Mouse (Mus musculus) hindbrain, embryonic 15.5 days (tissue): ENCODE data around the gene Robo2. TPM values are rescaled to one million over a fixed set of nuclear protein-coding genes. Genes with fewer than 3 reads are reported as not detected.
A peak's percentile ranks its signal among the peaks of the same experiment; 100 is the strongest.
"Not testable (repeated sequence)": the region's sequence is repeated elsewhere in the genome, so short reads cannot be mapped to it uniquely, and the experiment has no call there.

Source experiments
- ATAC-seq: fragments of 200-750 bp; cut with Nextera tagmentation; 2 replicates; pipeline ENCODE4 v1.8.0; 2017; ENCODE audit warnings: low read depth, moderate number of reproducible peaks, moderate TSS enrichment; ENCODE audit not compliant: low FRiP score
- H3K27ac ChIP-seq: fragments of 300-500 bp; sonication (generic); replicated peaks from 2 replicates; pipeline ENCODE4 v1.5.1; 2015; ENCODE audit warnings: mild to moderate bottlenecking, inconsistent platforms
- H3K27me3 ChIP-seq: fragments of 300-500 bp; sonication (generic); 2 replicates; pipeline ENCODE4 v1.6.1; 2015; ENCODE audit warnings: control low read depth, inconsistent platforms
- H3K36me3 ChIP-seq: fragments of 300-500 bp; sonication (generic); 2 replicates; pipeline ENCODE4 v1.6.1; 2015; ENCODE audit warnings: control low read depth, inconsistent platforms
- H3K4me1 ChIP-seq: fragments of 300-500 bp; sonication (generic); replicated peaks from 2 replicates; pipeline ENCODE4 v1.6.1; 2015; ENCODE audit warnings: control low read depth, inconsistent platforms
- H3K4me2 ChIP-seq: fragments of 300-500 bp; sonication (generic); 2 replicates; pipeline ENCODE4 v1.6.1; 2015; ENCODE audit warnings: moderate library complexity, mild to moderate bottlenecking, inconsistent platforms
- H3K4me3 ChIP-seq: fragments of 300-500 bp; sonication (generic); 2 replicates; pipeline ENCODE4 v1.5.1; 2015; ENCODE audit warnings: mild to moderate bottlenecking, inconsistent platforms
- H3K9ac ChIP-seq: fragments of 300-500 bp; sonication (generic); 2 replicates; pipeline ENCODE4 v1.6.1; 2015; ENCODE audit warnings: inconsistent platforms
- H3K9me3 ChIP-seq: fragments of 300-500 bp; sonication (generic); 2 replicates; pipeline ENCODE4 v1.6.1; 2016; ENCODE audit warnings: control low read depth, inconsistent platforms
- WGBS: fragments of 180-500 bp; shearing (Covaris S2); methylation state at CpG from one replicate; pipeline ENCODE4 v1.1.7; 2015; 5-methylcytosine and 5-hydroxymethylcytosine counted together
- polyA plus RNA-seq: library from polyadenylated mRNA; unstranded; fragments of >200 nt; fragmentation: Nextera tagmentation; extraction: Ambion mirVana; gene quantifications from 2 replicates; pipeline ENCODE4 v1.2.1, GENCODE M21; 2015

Gene Robo2
- polyA plus RNA-seq, 1 experiment from 2014 or later, result 81.3 TPM

DNA sequence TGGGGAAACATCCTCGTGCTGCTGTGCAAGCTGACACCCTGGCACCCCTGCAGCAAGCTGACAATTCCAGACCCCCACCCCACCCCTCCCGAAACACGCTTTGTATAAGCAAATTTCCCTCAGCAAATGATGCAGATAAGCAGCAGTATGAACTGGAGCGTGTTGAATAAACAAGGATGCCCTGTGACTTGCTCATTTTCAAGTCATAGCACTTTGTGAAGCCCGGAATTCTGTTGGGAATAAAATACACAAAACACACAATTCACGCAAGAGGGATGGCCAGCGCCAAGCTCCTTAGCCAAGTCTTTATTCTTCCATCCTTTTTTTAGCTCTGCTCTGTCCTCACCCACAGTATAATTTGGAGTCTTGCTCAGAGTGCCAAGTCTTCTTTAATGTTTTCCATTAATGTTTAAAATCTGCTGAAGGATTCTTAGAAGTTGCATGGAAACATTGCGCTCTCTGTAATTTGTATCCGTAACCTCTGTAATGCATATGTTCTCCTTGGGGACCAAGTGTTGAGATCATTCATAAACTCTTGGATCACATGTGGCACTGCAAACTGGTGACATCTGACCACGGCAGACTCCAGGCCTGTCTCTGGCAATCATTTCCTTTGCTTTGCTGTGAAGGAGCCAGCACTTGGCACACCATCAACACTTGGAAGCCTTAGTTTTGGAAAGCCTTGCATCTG lies 356.4 kb downstream of the Robo2 start:
- Histone ChIP-seq H3K9me3 (no peaks in the 10 kb centered on the region), H3K27ac (peak overlapping the region; percentile 25; the same call in 1 of the 2 replicates), H3K4me3 (no peak overlapping the region), H3K27me3 (no peaks in the 10 kb centered on the region), H3K4me2 (peak overlapping the region; percentile 20), H3K4me1 (peaks cover 17% of the 10 kb centered on the region), H3K36me3 (no peaks in the 10 kb centered on the region), H3K9ac (no peak overlapping the region)
- peak; percentile 79 for ATAC-seq
- WGBS, result 45% methylated on average over 10 of the region's 10 CpGs

DNA sequence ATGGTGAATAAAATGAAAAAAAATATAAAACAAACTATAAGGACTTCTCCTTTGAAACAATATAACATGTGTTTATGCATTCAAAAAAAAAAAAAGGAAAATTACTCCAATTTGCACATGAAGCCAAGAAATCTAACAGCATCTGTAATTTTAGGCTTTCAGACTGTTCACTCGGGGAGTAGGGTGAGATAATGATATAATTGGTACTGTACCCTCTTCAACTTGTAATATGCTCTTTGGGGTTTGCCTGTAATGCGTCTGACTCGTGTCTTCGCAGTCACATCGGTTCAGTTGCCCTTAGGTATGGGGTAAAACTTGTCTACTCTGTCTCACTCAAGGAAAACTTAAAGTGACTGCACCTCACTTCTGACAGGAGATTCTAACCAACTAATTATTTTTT lies 362.2 kb downstream of the Robo2 start:
- H3K27ac ChIP-seq, result no peak overlapping the region
- ATAC-seq, result no peak
- 69% methylated on average over 5 of the region's 5 CpGs for WGBS
- no peak overlapping the region for H3K9ac ChIP-seq
- H3K36me3 ChIP-seq, result no peaks in the 10 kb centered on the region
- no peaks in the 10 kb centered on the region for H3K27me3 ChIP-seq
- H3K4me3 ChIP-seq, result no peak overlapping the region
- H3K9me3 ChIP-seq, result no peaks in the 10 kb centered on the region
- H3K4me1 ChIP-seq, result 0 out of 2 replicates have a peak, but pooled peaks cover 6% of the 10 kb centered on the region
- H3K4me2 ChIP-seq, result no peak overlapping the region

DNA sequence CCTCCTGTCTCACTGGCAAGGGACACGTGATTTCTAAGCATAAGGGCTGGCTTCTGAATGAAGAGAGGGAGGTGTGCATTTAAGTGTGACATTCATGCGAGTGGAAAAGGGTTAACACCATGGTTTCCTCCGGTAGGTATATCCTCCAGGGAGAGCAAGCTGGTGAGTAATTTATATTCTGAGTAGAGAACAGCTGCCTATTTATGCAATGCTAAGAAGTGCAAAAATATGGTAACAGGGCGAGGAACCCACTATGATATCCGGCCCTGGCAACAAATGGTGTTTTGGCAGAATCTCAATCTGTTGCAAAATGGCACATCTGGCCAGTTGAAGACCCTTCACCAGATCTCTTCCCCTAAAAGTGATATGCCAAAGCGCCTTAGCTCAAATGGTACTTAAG lies 362.6 kb downstream of the Robo2 start:
- H3K27ac ChIP-seq, result no peak overlapping the region
- H3K27me3 ChIP-seq, result no peaks in the 10 kb centered on the region
- no peak overlapping the region for H3K4me2 ChIP-seq
- 52% methylated on average over 6 of the region's 6 CpGs for WGBS
- 0 out of 2 replicates have a peak, but pooled peaks cover 2% of the 10 kb centered on the region for H3K4me1 ChIP-seq
- no peak overlapping the region for H3K9ac ChIP-seq
- ATAC-seq, result no peak
- H3K4me3 ChIP-seq, result no peak overlapping the region
- no peaks in the 10 kb centered on the region for H3K36me3 ChIP-seq
- no peaks in the 10 kb centered on the region for H3K9me3 ChIP-seq

DNA sequence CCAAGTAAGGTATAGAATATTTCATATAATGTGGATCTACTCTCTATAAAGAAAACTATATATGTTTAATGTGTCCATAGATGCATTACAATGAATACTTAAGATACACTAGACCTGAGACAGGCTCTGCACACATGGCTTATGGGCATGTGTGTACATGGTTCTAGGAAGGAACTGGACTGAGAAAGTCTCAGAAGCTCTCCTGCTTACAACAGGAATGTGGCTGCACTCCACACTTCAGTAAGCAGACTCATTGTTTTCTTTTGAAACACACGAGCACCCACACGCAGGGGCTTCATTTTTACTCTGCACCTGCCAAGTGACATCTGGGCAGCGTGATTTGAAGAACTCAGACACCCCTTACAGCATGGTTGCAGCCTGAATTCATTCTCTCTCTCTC lies 364.4 kb downstream of the Robo2 start:
- H3K27me3 ChIP-seq, result no peaks in the 10 kb centered on the region
- no peak overlapping the region for H3K4me3 ChIP-seq
- 15% methylated on average over 3 of the region's 3 CpGs for WGBS
- no peaks in the 10 kb centered on the region for H3K9me3 ChIP-seq
- H3K4me1 ChIP-seq, result no peaks in the 10 kb centered on the region
- no peak overlapping the region for H3K4me2 ChIP-seq
- ATAC-seq, result no peak
- no peak overlapping the region for H3K9ac ChIP-seq
- H3K27ac ChIP-seq, result no peak overlapping the region
- H3K36me3 ChIP-seq, result no peaks in the 10 kb centered on the region

DNA sequence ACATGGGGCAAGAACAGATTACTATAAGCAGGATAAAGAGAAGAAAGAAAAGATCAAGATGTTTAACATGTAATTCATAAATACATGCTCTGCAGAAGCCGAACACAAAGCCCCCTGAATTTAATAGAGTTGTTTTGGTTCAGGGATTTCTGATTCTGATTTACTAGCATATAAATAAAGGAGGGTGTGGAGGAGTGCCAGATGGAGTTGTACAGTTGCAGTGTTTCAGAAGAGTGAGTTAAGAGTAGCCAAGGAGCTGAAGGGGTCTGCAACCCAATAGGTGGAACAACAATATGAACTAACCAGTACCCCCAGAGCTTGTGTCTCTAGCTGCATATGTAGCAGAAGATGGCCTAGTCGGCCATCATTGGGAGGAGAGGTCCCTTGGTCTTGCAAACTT lies 370.8 kb downstream of the Robo2 start:
- not testable (repeated sequence) for H3K4me2 ChIP-seq, H3K27ac ChIP-seq, H3K27me3 ChIP-seq, H3K4me3 ChIP-seq, ATAC-seq, H3K9me3 ChIP-seq, H3K9ac ChIP-seq, H3K36me3 ChIP-seq, H3K4me1 ChIP-seq
- 75% methylated on average over 2 of the region's 2 CpGs for WGBS

DNA sequence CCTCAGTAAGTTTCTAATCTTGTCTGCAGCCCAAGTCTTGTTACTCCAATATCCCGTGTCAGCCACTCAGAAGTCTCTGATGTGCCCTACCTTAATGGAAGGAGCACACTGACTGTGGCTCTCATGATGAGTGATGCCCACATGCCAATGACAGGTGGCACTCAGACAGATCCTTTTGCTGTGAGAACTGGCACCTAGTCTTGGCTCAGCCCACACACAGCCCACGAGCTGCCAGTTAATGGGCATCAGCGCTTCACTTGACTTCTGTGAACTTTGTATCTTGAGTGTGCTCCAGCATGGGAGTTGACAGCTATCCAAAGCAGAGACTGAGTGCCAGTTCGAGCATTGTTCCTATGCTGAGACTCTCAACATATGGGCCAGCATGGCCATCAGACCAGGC lies 383.8 kb downstream of the Robo2 start:
- Histone ChIP-seq H3K36me3 (no peaks in the 10 kb centered on the region), H3K4me3 (no peak overlapping the region), H3K27me3 (no peaks in the 10 kb centered on the region), H3K9ac (no peak overlapping the region), H3K4me1 (peaks cover 2% of the 10 kb centered on the region; the same call in 1 of the 2 replicates), H3K4me2 (no peak overlapping the region), H3K9me3 (no peaks in the 10 kb centered on the region), H3K27ac (no peak overlapping the region)
- 69% methylated on average over 4 of the region's 4 CpGs for WGBS
- ATAC-seq, result 0 out of 2 replicates have a peak, but pooled peaks have one; percentile 51

DNA sequence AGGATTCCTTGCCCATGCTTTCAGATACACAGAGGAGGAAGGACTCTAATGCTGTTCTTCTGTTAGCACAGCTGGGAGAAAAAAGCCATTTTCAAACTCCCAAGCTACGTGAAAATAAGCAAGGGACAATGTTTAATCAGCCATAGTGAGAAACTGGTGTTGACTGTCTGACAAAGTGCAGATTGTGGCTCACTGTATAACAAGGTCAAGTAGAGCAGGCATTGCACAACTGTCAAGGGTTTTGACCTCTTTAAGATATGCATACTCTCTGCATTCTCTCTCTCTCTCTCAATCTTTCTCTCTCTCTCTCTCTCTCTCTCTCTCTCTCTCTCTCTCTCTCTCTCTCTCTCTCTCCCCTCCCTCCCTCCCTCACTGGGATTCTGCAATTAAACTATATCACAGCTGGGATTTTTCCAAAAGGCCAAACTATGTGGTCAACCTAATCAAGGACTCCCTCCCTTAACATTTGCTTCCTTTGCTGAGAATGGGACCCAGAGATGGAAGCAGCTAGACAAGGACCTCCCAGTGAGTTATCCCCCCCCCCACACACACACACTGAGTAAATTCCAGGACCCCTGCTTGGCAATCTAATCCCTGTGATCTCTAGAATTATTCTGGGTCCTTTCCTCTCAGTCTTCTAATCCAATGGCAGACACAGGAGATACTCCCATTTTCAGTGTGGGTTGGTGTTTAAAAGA lies 389.2 kb downstream of the Robo2 start:
- no peak overlapping the region for H3K9ac ChIP-seq
- no peak overlapping the region for H3K4me3 ChIP-seq
- H3K4me2 ChIP-seq, result no peak overlapping the region
- 27% methylated on average over 1 of the region's 1 CpGs for WGBS
- H3K36me3 ChIP-seq, result no peaks in the 10 kb centered on the region
- no peaks in the 10 kb centered on the region for H3K27me3 ChIP-seq
- ATAC-seq, result no peak
- H3K4me1 ChIP-seq, result no peaks in the 10 kb centered on the region
- H3K27ac ChIP-seq, result no peak overlapping the region
- no peaks in the 10 kb centered on the region for H3K9me3 ChIP-seq

DNA sequence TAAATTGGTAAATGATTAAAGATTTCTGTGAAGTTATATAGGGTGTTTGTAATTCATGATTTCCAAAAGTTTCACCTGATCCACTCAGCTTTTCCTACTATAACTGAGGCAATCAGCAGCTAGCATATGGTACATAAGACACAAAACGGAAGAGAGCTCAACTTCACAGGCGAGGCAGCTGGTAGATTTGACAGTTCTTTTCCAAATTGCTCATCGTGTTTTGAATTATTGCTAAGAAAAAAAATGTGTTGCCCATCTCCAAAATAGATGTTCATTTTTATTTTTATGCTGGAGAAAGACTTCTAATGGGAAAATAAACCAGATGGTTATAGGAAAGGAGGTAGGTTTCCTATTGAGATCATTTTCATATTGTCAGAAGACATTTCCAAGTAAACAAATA lies 405.9 kb downstream of the Robo2 start:
- 81% methylated on average over 3 of the region's 3 CpGs for WGBS
- H3K9me3 ChIP-seq, result no peaks in the 10 kb centered on the region
- H3K4me1 ChIP-seq, result no peaks in the 10 kb centered on the region
- H3K27ac ChIP-seq, result no peak overlapping the region
- no peaks in the 10 kb centered on the region for H3K27me3 ChIP-seq
- no peak overlapping the region for H3K4me2 ChIP-seq
- H3K4me3 ChIP-seq, result no peak overlapping the region
- no peak overlapping the region for H3K9ac ChIP-seq
- no peak for ATAC-seq
- no peaks in the 10 kb centered on the region for H3K36me3 ChIP-seq

DNA sequence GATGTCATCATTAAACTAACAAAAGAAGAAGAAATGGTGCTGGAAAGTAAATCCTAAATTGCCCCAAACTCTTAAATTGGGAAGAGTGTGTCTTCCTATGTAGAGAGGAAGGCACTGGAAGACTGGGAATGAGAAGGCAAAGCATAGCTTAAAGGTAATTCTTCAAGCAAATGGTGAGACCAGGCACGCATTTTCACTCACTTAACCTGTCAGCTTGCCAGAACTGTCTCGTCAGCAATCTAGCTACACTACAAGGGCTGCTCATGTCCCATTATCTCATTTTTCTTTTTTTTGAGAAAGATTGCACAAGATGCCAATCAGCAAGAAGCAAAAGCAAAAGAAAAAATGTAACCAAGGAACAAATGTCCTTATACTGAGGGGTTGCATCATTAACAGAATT lies 410.3 kb downstream of the Robo2 start:
- Histone ChIP-seq H3K4me1 (no peaks in the 10 kb centered on the region), H3K27ac (no peak overlapping the region), H3K4me2 (no peak overlapping the region), H3K9ac (no peak overlapping the region), H3K9me3 (no peaks in the 10 kb centered on the region), H3K27me3 (no peaks in the 10 kb centered on the region), H3K4me3 (no peak overlapping the region), H3K36me3 (no peaks in the 10 kb centered on the region)
- no peak for ATAC-seq
- 44% methylated on average over 2 of the region's 2 CpGs for WGBS

DNA sequence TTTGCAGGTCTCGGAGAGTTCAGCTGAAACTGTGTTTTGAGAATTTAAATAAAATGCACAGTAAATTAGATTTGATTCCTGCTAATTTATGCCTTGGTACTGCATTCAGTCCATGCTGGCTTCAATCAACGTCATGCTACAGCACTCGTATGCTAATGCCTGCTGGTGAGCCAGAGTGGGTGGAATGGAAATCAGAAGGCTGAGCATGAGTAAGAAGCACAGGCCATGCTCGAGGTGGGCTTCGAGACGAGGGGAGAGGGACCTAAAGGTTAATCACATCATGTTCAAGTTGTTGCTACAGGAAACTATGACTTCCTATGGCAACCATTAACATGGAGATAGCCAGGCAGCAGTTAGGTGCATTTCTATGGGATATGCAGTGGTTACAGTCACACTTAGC lies 420.4 kb downstream of the Robo2 start:
- H3K4me1 ChIP-seq, result no peaks in the 10 kb centered on the region
- no peak for ATAC-seq
- no peak overlapping the region for H3K27ac ChIP-seq
- H3K27me3 ChIP-seq, result no peaks in the 10 kb centered on the region
- no peak overlapping the region for H3K9ac ChIP-seq
- no peaks in the 10 kb centered on the region for H3K9me3 ChIP-seq
- H3K4me3 ChIP-seq, result no peak overlapping the region
- H3K4me2 ChIP-seq, result no peak overlapping the region
- no peaks in the 10 kb centered on the region for H3K36me3 ChIP-seq
- 40% methylated on average over 6 of the region's 6 CpGs for WGBS

DNA sequence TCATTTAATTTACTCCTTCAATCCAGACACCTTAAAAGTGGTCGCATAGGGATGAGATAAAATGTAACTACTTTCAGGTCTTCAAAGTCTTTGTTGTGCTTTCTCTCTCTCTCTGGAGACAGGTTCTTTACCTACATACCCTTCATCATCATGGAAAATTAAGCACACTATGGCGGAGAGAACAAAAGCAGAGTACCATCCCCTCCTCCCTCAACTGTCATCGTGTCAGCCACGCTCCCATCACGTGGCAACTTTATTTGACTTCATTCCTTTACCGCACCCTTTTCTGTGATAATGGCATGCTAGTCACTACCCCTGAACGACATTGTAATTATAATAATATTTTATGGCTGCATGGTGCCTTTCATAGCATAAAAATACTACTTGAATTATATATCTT lies 442.1 kb downstream of the Robo2 start:
- H3K27me3 ChIP-seq, result no peaks in the 10 kb centered on the region
- H3K27ac ChIP-seq, result no peak overlapping the region
- H3K4me2 ChIP-seq, result no peak overlapping the region
- no peaks in the 10 kb centered on the region for H3K4me1 ChIP-seq
- H3K9me3 ChIP-seq, result no peaks in the 10 kb centered on the region
- H3K36me3 ChIP-seq, result no peaks in the 10 kb centered on the region
- H3K9ac ChIP-seq, result no peak overlapping the region
- ATAC-seq, result no peak
- WGBS, result 70% methylated on average over 7 of the region's 7 CpGs
- no peak overlapping the region for H3K4me3 ChIP-seq

DNA sequence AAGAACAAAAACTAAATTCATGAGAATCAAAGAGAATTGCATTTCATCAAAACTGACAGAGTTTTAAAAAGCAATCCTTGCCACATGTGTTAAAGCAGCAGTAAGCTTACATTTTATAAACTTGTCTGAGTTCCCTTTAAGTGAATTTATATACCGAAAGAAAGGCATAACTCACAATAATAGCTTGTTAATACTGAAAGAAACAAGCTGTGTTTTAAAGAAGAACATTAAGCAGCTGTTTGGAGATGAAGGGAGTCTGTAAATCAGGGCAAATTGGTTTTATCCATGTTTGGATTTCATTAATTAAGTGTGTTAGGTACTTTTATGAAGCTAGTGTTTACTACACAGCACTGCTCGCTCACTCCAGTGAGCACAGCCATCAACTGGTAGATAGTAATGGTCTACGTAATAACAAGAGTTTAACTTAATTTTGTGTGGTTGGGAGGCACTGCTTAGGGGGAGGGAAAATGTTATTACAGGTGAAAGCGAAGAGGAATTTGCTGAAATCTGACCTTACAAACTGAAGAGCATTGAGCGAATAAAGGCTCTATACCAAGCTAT lies 447.2 kb downstream of the Robo2 start:
- Histone ChIP-seq H3K9ac (no peak overlapping the region), H3K4me2 (no peak overlapping the region), H3K27ac (no peak overlapping the region), H3K4me1 (no peaks in the 10 kb centered on the region), H3K36me3 (no peaks in the 10 kb centered on the region), H3K27me3 (no peaks in the 10 kb centered on the region), H3K4me3 (no peak overlapping the region), H3K9me3 (no peaks in the 10 kb centered on the region)
- ATAC-seq, result no peak
- 85% methylated on average over 5 of the region's 5 CpGs for WGBS
